In the genomic region with DNA sequence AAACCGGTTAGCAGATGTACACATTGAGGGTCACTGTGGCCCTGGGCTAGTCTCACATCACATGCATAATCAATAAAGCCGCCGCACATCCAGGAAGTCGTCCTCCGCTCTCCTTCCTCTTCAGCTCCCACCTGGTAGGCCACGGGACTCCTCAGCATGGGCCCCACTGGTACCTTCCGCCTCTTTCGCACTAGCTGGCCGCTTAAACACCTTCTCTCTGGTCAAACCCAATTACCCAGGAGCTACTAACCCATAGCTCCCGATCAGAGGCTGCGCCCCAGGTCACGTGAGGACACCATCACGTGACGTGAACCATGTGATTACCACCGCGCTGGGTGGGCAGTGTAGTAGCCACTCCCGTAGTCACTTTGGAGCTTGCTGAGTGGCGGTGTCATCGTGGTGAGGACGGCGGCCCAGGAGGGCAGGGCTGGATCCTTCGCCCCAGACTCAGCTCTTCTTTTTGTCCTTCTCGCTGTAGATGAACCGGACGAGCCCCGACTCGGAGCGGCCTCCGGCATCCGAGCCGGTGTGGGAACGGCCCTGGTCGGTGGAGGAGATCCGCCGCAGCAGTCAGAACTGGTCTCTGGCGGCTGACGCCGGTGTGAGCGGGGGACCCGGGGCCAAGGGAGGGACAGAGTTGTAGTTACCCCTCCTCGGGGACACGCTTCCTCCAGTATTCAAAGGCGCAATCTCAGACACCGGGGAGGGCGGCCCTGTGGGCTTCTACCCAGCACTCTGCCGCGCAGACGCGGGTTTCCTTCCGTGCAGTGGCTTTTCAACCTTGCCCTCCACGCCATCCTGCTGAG, we compare ENCODE assay signal across 8 mouse cellular contexts. TPM values are rescaled to one million over a fixed set of nuclear protein-coding genes. Genes with fewer than 3 reads are reported as not detected.
A peak's percentile ranks its signal among the peaks of the same experiment; 100 is the strongest.
DNase-seq lines count a peak whose midpoint lies in the region; ATAC-seq lines count a peak whose summit lies in the region.

A gene (plus strand): TSS at position 310 of the 806 bp plus-strand sequence.

- peak within 1 kb of the TSS; percentile 84 for H3K9ac ChIP-seq in hindbrain, embryonic 12.5 days

- H3K4me1 ChIP-seq in hindbrain, embryonic 12.5 days, result peaks cover 14% of the 10 kb centered on the region

- peaks cover 23% of the 10 kb centered on the region for H3K36me3 ChIP-seq in hindbrain, embryonic 12.5 days

- peak; percentile 99 for DNase-seq in NIH3T3 (ENCODE audit: low read depth)
- DNase-seq in cerebellum, postnatal 10 days, result peak; percentile 97
- DNase-seq in frontal cortex, postnatal 10 days (ENCODE audit: low spot score in 2 of 2), result peak; percentile 95 to 96
- peak; percentile 92 to 96 for DNase-seq in layer of hippocampus, postnatal 14 days (ENCODE audit: low spot score in 2 of 2)
- DNase-seq in lung, postnatal 14 days, result peak; percentile 95
- DNase-seq in retina, adult 2 months (ENCODE audit: low read depth, low spot score), result peak; percentile 90
- DNase-seq in thymus, postnatal 36 days, result peak; percentile 88 to 89

- H3K27me3 ChIP-seq in hindbrain, embryonic 12.5 days, result no peaks in the 10 kb centered on the region

- peak; percentile 99 for ATAC-seq in hindbrain, embryonic 12.5 days (ENCODE audit: low FRiP score)

- peak within 1 kb of the TSS; percentile 84 for H3K4me3 ChIP-seq in hindbrain, embryonic 12.5 days

- H3K9me3 ChIP-seq in hindbrain, embryonic 12.5 days (replicated peaks), result no peaks in the 10 kb centered on the region

- H3K4me2 ChIP-seq in hindbrain, embryonic 12.5 days (replicated peaks), result peak within 1 kb of the TSS; percentile 89

- under 1% methylated on average over 51 of the region's 51 CpGs for WGBS in hindbrain, embryonic 12.5 days

- H3K27ac ChIP-seq in hindbrain, embryonic 12.5 days, result peak within 1 kb of the TSS; percentile 85

RNA-seq across cellular contexts. Expression of the gene that starts here (rescaled TPM):
- 71.7 and 72.2 TPM in 2 replicates for polyA plus RNA-seq in hindbrain, embryonic 12.5 days (2016; fragmentation: Nextera tagmentation; extraction: Ambion mirVana)
- total RNA-seq in layer of hippocampus, postnatal 14 days (2021), result 10 to 100 TPM; 90.7 to 91.8 TPM

Comparison
In these comparisons a context has a peak if more than half of its experiments do, and no peak if none do; other contexts are left out.
1. Peak in every context shown above with its lines: DNase-seq, ATAC-seq, H3K4me3 ChIP-seq and H3K27ac ChIP-seq.